ENCODE assay signal across 9 mouse cellular contexts in genomic region chr2:34107566-34108303, GRCm38 (mm10).
DNase-seq lines count a peak whose midpoint lies in the region; ATAC-seq and TF ChIP-seq lines count a peak whose summit lies in the region.
"Had no signal": no experiment of that assay in that cellular context is flagged by ENCODE, and none has a peak within 500 bp of the region (broad histone marks: within the 10 kb centered on the region; RNA-seq: fewer than 3 reads in every experiment).

No protein-coding gene starts in this region.

- H3K9ac ChIP-seq in lung, postnatal 0 days (replicated peaks; ENCODE audit: low read depth): no peak overlapping the region
- H3K9ac ChIP-seq in hindbrain, embryonic 11.5 days (ENCODE audit: low read depth, low read length): no peak overlapping the region
- no peak overlapping the region for H3K9ac ChIP-seq in limb, embryonic 11.5 days (ENCODE audit: low read length)
- H3K9ac ChIP-seq in stomach, embryonic 14.5 days (replicated peaks; ENCODE audit: low read depth, low read length): no peak overlapping the region
- H3K9ac ChIP-seq: embryonic facial prominence, embryonic 15.5 days had no signal

- WGBS in lung, postnatal 0 days: 53% methylated on average over 27 of the region's 27 CpGs
- WGBS in hindbrain, embryonic 11.5 days: 72% methylated on average over 27 of the region's 27 CpGs
- 29% methylated on average over 27 of the region's 27 CpGs for WGBS in limb, embryonic 11.5 days
- WGBS in stomach, embryonic 14.5 days: 47% methylated on average over 27 of the region's 27 CpGs
- 78% methylated on average over 27 of the region's 27 CpGs for WGBS in heart, embryonic 10.5 days

- H3K9me3 ChIP-seq in lung, postnatal 0 days (ENCODE audit: low read length): no peaks in the 10 kb centered on the region
- no peaks in the 10 kb centered on the region for H3K9me3 ChIP-seq in hindbrain, embryonic 11.5 days (ENCODE audit: control insufficient read depth, low read length)
- H3K9me3 ChIP-seq in limb, embryonic 11.5 days (ENCODE audit: control insufficient read depth, low read length): no peaks in the 10 kb centered on the region
- H3K9me3 ChIP-seq in stomach, embryonic 14.5 days (ENCODE audit: control insufficient read depth, low read depth, low read length): no peaks in the 10 kb centered on the region
- H3K9me3 ChIP-seq in heart, embryonic 10.5 days: no peaks in the 10 kb centered on the region
- H3K9me3 ChIP-seq: embryonic facial prominence, embryonic 15.5 days had no signal

- no peak for TF ChIP-seq EP300 in lung, postnatal 0 days (IDR thresholded peaks at IDR 0.05)

- ATAC-seq in lung, postnatal 0 days: no peak
- no peak for ATAC-seq in hindbrain, embryonic 11.5 days (ENCODE audit: low FRiP score)
- no peak for ATAC-seq in limb, embryonic 11.5 days (ENCODE audit: insufficient number of reproducible peaks, low FRiP score, low TSS enrichment, low read depth)
- ATAC-seq in stomach, embryonic 14.5 days (ENCODE audit: insufficient number of reproducible peaks, insufficient read depth, low FRiP score, low read depth): no peak

- intact Hi-C loops in heart, postnatal 36 days (cut with DNase I): no loop called here

- TF ChIP-seq CTCF in lung, postnatal 0 days (IDR thresholded peaks at IDR 0.05): no peak

- no peak overlapping the region for H3K4me2 ChIP-seq in lung, postnatal 0 days (replicated peaks; ENCODE audit: low read depth, low read length)
- no peak overlapping the region for H3K4me2 ChIP-seq in hindbrain, embryonic 11.5 days (replicated peaks; ENCODE audit: low read depth, low read length)
- no peak overlapping the region for H3K4me2 ChIP-seq in limb, embryonic 11.5 days (ENCODE audit: low read depth, severe bottlenecking)
- H3K4me2 ChIP-seq in stomach, embryonic 14.5 days (replicated peaks; ENCODE audit: low read depth, low read length): peak overlapping the region; percentile 21; the same call in 1 of the 2 replicates

- no peak overlapping the region for H3K27ac ChIP-seq in lung, postnatal 0 days (ENCODE audit: low read length)
- peak overlapping the region; percentile 87 for H3K27ac ChIP-seq in hindbrain, embryonic 11.5 days (ENCODE audit: low read depth, low read length)
- no peak overlapping the region for H3K27ac ChIP-seq in limb, embryonic 11.5 days (replicated peaks; ENCODE audit: low read depth, low read length)
- H3K27ac ChIP-seq in stomach, embryonic 14.5 days (ENCODE audit: low read length): no peak overlapping the region
- H3K27ac ChIP-seq in heart, embryonic 10.5 days: no peak overlapping the region
- H3K27ac ChIP-seq: embryonic facial prominence, embryonic 15.5 days had no signal

- peak; percentile 55 for DNase-seq in lung, postnatal 0 days (ENCODE audit: low spot score)
- DNase-seq in lung, postnatal 14 days: no peak
- peak; percentile 23 for DNase-seq in hindbrain, embryonic 11.5 days (ENCODE audit: low spot score)
- peak; percentile 61 for DNase-seq in limb, embryonic 11.5 days (ENCODE audit: low spot score)
- no peak for DNase-seq in thymus, postnatal 36 days
- DNase-seq in heart, embryonic 10.5 days (ENCODE audit: low spot score): no peak
- no peak for DNase-seq in heart, postnatal 36 days

- H3K27me3 ChIP-seq in lung, postnatal 0 days (replicated peaks; ENCODE audit: insufficient read depth, low read length): no peaks in the 10 kb centered on the region
- no peaks in the 10 kb centered on the region for H3K27me3 ChIP-seq in hindbrain, embryonic 11.5 days (ENCODE audit: control insufficient read depth, insufficient read depth, low read length)
- H3K27me3 ChIP-seq in limb, embryonic 11.5 days (ENCODE audit: control insufficient read depth, insufficient read depth, low read length): peaks cover 6% of the 10 kb centered on the region; the same call in 1 of the 2 replicates
- no peaks in the 10 kb centered on the region for H3K27me3 ChIP-seq in stomach, embryonic 14.5 days (ENCODE audit: control insufficient read depth, insufficient read depth, low read length)
- peaks cover 13% of the 10 kb centered on the region; the same call in 1 of the 2 replicates for H3K27me3 ChIP-seq in heart, embryonic 10.5 days (ENCODE audit: insufficient read depth, poor library complexity, severe bottlenecking)

- no peak overlapping the region for H3K4me3 ChIP-seq in lung, postnatal 0 days (ENCODE audit: low read depth, low read length)
- no peak overlapping the region for H3K4me3 ChIP-seq in hindbrain, embryonic 11.5 days (ENCODE audit: low read depth, low read length)
- H3K4me3 ChIP-seq in limb, embryonic 11.5 days (ENCODE audit: low read depth, low read length): no peak overlapping the region
- H3K4me3 ChIP-seq in stomach, embryonic 14.5 days (ENCODE audit: low read depth, low read length): no peak overlapping the region
- no peak overlapping the region for H3K4me3 ChIP-seq in heart, embryonic 10.5 days
- H3K4me3 ChIP-seq: embryonic facial prominence, embryonic 15.5 days had no signal

- no peaks in the 10 kb centered on the region for H3K4me1 ChIP-seq in lung, postnatal 0 days (ENCODE audit: insufficient read depth, low read depth, low read length)
- peaks cover 8% of the 10 kb centered on the region; the same call in 1 of the 2 replicates for H3K4me1 ChIP-seq in hindbrain, embryonic 11.5 days (replicated peaks; ENCODE audit: control insufficient read depth, insufficient read depth, low read length)
- H3K4me1 ChIP-seq in limb, embryonic 11.5 days (ENCODE audit: control insufficient read depth, insufficient read depth, low read length): peaks cover 21% of the 10 kb centered on the region
- peaks cover 9% of the 10 kb centered on the region; the same call in 1 of the 2 replicates for H3K4me1 ChIP-seq in stomach, embryonic 14.5 days (ENCODE audit: control insufficient read depth, insufficient read depth, low read length)
- no peaks in the 10 kb centered on the region for H3K4me1 ChIP-seq in heart, embryonic 10.5 days
- H3K4me1 ChIP-seq: embryonic facial prominence, embryonic 15.5 days had no signal

- no peaks in the 10 kb centered on the region for H3K36me3 ChIP-seq in lung, postnatal 0 days (ENCODE audit: insufficient read depth, low read length)
- H3K36me3 ChIP-seq in hindbrain, embryonic 11.5 days (ENCODE audit: control insufficient read depth, insufficient read depth, low read length): no peaks in the 10 kb centered on the region
- H3K36me3 ChIP-seq in limb, embryonic 11.5 days (ENCODE audit: control insufficient read depth, insufficient read depth, low read length): no peaks in the 10 kb centered on the region
- H3K36me3 ChIP-seq in stomach, embryonic 14.5 days (ENCODE audit: control insufficient read depth, insufficient read depth, low read length): no peaks in the 10 kb centered on the region
- no peaks in the 10 kb centered on the region for H3K36me3 ChIP-seq in heart, embryonic 10.5 days
- H3K36me3 ChIP-seq: embryonic facial prominence, embryonic 15.5 days had no signal

Comparison
In these comparisons a context has a peak if more than half of its experiments do, and no peak if none do; other contexts are left out.
1. DNase-seq: peak in lung, postnatal 0 days (single experiment), hindbrain, embryonic 11.5 days (single experiment) and limb, embryonic 11.5 days (single experiment); none in lung, postnatal 14 days (single experiment), thymus, postnatal 36 days (0 of 2), heart, embryonic 10.5 days (single experiment) and heart, postnatal 36 days (0 of 2).